Mouse (Mus musculus) mammary gland, adult 2 months (tissue): Measurements from ENCODE around the gene Nemp1. TPM values are rescaled to one million over a fixed set of nuclear protein-coding genes. Genes with fewer than 3 reads are reported as not detected.

Experiments used
- polyA plus RNA-seq: library from polyadenylated mRNA; depleted of rRNA; stranded (reverse); fragments of >200 nt; gene quantifications from 2 replicates; pipeline ENCODE4 v1.2.3, GENCODE M21; 2012; ENCODE audit warnings: low replicate concordance; rRNA removed

The Nemp1 gene
- 2.1 and 4.4 TPM in 2 replicates for polyA plus RNA-seq

DNA sequence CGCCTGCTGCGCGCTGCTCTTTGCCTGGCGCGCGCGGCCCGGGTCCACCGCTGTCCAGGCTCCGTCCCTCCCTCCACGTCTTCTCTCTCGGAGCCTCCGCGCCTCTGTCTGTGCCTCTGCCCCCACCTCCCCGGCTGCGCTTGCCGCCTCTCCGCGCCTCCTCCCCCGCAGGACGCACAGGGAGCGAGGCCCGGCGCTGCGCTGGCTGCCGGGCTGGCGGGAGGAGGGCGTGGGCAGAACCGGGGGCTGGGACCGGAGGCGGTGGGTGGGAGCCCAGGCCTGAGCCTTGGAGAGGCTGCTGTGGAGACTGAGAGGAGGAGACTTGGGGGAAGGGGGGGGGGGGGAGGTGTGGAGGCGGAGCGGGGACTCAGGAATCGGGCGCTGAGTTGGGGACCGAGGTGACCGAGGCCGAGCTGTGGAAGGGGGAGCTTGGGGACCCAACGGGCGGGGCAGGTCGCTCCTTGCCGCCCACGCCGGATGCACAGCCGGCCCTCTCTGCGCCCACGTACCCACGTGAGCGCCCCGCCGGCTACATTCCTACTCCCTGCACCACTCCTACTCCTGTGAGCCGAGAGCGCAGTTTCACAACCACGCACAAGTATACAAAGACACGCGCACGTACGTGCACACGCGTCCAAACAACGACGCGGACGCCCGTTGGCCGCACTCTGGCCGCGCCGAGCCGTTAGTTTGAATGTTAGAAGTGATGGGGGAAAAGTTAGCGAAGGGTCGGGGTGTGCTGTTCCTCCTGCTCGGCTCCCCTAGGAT lies at the start of gene Nemp1:
Gene Nemp1 (plus strand): TSS at position 401 of the 768 bp plus-strand sequence.

DNA sequence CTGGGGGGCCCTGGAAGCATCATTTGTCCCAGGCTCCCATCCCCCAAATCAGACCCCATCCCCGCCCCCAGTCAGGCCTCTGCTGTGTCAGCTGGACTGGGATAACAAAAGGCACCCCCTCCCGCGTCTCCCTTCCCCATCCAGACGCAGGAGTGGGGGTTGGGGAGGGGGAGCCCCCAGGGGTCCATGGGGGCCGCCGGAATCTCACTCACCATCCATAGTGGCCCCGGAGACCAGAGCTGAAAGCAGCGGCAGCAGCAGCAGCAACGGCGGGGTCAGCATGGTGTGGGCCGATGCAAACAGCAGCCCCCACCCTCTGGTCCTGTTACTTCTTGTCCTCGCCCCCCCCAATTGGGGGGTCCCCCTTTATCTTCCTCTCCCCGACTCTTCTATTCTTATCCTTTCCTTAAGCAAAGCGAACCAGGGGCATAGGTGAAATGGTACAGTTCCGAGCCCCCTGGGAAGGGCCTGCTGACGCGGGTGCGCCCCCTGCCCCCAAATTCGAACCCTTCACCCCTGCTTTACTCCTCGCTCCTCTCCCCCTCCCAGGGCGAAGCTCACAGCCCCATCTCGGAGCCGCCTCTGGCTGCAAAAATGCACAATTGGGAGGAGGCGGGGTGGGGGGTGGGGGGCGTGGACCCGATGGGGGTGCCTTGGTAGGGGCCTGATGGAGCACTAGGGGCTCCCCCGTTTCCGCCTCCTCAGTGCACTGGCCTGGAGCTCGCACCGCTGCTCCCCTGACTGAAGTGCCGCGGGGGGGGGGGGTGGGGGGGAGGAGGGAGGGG lies 46.1 kb upstream of the Nemp1 start, which contains the start of gene Lrp1:
Gene Lrp1 (minus strand): TSS at position 743 of the 785 bp plus-strand sequence.

DNA sequence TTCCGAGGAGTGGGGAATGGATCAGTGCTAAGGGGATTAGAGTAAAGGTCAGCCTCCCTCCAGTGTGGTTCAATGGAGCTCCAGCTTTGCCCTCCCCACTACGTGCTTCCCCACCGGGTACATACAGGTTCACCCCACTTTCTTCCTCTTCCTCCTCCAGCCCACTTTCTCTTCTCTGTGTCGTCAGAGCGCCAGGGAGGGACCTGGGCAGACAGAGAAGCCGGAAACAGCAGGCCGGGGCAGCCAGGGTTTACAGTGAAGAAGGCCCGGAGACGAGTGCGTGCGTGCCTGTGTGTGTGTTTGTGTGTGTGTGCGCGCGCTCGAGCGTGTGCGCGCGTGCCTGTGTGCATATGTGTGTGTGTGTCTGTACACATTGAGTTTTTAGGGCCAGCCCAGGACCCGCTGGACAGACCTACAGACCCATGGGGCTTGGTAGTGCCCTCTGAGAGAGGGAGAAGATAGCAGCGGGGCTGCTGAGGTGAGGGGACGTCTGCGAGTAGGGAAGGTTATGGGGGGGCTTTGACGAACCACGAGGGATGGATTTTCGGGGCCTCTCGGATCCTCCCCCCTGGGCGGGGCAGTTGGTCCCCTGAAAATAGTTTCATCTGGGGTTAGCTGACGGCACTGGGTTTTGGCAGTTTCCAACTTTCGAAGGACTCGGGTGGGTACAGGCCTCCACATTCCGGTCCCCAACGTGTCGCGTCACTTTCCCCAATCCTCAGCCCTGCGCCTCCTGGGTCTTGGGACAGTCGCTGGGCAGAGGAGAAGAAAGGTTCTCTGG lies 23.7 kb upstream of the Nemp1 start, which contains the start of gene Stat6:
Gene Stat6 (plus strand): TSS at position 215 of the 781 bp plus-strand sequence.

DNA sequence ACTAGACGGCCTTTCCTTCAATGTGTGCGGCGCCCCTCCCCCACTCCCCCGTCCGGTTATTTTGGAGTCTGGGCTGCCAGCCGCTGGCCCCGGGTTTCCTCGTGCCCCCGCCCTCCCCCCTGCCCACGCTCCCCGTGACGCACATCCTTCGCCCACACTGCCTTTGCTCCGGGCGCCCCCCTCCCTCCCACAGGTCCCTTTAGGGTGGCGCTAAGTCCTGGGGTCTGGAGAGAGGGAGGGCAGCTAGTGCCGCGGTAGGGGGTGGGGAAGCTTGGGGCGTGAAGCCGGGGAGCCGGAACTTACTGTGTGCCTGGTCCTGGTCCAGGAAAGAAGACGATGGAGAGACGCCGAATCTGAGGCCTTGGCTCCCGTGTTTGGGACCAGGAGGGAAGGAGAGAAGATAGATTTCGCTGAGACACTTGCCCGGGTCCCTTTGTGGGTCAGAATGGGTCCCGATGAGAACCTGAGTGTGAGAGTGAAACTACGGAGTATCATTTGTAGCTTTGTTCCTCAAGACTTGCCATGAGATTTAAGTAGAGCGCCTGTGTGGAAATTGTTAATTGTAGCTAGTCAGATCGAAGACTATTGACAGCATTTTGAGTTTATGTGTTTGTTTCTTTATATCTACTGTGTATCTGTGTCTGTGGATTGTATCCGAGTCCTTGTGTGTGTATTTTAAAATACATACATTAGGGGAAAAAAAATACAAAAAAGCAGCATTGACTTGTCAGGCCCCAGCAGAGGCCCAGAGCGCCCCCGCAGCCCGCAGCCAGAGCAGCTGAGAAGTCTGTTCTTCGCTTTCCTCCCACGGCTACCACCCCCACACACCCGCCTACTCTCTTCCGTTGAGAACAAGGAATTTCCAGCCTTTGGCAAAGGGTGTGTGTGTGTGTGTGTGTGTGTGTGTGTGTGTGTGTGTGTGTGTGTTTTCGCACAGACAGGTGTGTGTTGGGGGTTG lies 1.7 kb downstream of the Nemp1 start, which contains the start of gene Nab2:
Gene Nab2 (minus strand): TSS at position 476 of the 958 bp plus-strand sequence.

DNA sequence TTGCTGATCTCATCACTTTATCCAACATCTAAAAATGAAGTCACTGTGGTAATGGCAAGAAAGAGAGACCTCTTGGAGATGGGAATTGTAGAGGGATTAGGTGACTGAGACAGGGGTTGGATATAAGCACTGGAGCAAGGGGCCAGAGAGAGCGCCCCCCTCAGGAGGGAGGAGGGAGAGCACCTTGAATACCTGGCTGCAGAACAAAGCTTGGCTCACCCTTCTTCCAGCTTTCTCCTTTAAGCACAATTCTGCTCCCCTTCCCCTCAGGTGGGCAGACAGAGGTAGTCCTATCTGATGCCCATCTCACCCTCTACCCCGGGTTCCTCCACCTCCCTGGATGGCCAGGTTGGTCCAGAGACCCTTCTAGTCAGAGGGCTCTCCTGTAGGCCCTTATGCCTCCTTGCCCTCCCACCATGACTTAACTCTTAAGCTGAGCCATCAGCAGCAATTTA lies 38.1 kb downstream of the Nemp1 start, which contains the start of gene Myo1a:
Gene Myo1a (plus strand): TSS at position 405 of the 455 bp plus-strand sequence.

DNA sequence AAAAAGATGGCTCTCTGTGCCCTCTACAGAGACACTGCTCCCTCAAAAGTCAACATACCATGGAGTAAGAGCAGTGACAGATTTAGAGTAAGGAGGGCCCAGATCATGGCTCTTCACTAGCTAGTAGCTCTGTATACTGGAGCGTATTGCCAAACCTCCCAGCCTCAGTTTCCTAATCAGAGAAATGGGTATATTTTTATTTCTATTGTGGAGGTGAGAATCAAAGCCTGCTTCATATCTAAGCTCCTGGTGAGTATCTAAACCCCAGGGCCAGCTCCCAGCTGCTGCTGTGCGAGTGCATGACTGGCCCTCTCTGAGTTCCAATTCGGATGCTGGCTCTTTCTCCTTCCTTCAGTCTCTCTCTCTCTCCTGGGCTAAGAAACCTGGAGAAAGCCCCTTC lies 57.5 kb downstream of the Nemp1 start, which contains the start of gene Tac2:
Gene Tac2 (plus strand): TSS at position 301 of the 400 bp plus-strand sequence.

DNA sequence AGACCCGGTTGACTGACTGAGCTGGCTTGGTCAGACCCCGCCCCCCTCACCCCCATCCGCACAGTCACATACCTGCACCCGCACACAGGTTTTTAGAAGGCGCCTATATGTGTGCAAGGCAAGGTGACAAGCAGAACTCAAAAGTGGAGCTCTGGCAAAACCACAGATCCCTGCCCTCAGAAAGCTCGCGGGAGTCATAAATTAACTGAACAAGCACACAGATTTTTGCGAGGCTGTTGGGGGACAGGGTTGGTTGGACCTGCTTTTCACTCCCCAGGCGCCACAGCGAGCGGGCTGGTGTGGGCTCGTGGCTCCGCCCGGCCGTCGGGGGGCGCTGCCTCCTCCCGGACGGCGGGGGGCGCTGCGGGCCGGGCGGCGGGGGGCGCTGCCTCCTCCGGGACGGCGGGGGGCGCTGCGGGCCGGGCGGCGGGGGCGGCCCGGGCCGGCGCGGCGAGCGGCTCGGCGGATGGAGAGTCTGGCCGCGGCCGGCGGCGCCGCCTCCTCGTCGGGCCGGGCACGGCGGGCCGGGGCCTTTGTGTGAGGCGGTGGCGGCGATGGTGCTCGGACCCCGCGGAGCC lies 72.5 kb downstream of the Nemp1 start, which contains the start of gene Zbtb39:
Gene Zbtb39 (plus strand): TSS at position 456 of the 578 bp plus-strand sequence.

Other genes starting within 250 kb of the Nemp1 start
- 1.9 and 95.5 TPM in 2 replicates for gene Stac3, start 165.2 kb upstream of the Nemp1 start, polyA plus RNA-seq
- 35.3 and 42.8 TPM in 2 replicates for gene Ndufa4l2, start 151.9 kb upstream of the Nemp1 start, polyA plus RNA-seq
- 66.4 and 84.1 TPM in 2 replicates for gene Shmt2, start 144.5 kb upstream of the Nemp1 start, polyA plus RNA-seq
- 0.07 and 0.23 TPM in 2 replicates for gene Nxph4, start 132.3 kb upstream of the Nemp1 start, polyA plus RNA-seq
- 145 and 233 TPM in 2 replicates for gene Lrp1, start 45.8 kb upstream of the Nemp1 start, polyA plus RNA-seq
- gene Stat6, start 23.9 kb upstream of the Nemp1 start, polyA plus RNA-seq: 105 and 131 TPM in 2 replicates
- 25.9 and 51.9 TPM in 2 replicates for gene Nab2, start 1.7 kb downstream of the Nemp1 start, polyA plus RNA-seq
- gene Myo1a, start 38.3 kb downstream of the Nemp1 start, polyA plus RNA-seq: 0.23 and 0.26 TPM in 2 replicates
- not detected in 2 replicates for gene Tac2, start 57.6 kb downstream of the Nemp1 start, polyA plus RNA-seq
- gene Zbtb39, start 72.6 kb downstream of the Nemp1 start, polyA plus RNA-seq: 5.9 and 7.3 TPM in 2 replicates
- gene Gpr182, start 84.8 kb downstream of the Nemp1 start, polyA plus RNA-seq: 14.4 and 16.8 TPM in 2 replicates
- gene Rdh1, start 92.8 kb downstream of the Nemp1 start, polyA plus RNA-seq: 0.08 and 0.27 TPM in 2 replicates
- 0.12 and 0.85 TPM in 2 replicates for gene Rdh16f1, start 92.9 kb downstream of the Nemp1 start, polyA plus RNA-seq
- 0.37 TPM in 1 of 2 replicates, not detected in the other for gene Rdh9, start 109.5 kb downstream of the Nemp1 start, polyA plus RNA-seq
- gene Rdh16, start 134.3 kb downstream of the Nemp1 start, polyA plus RNA-seq: 0.13 TPM in 2 replicates
- gene Rdh19, start 183.0 kb downstream of the Nemp1 start, polyA plus RNA-seq: not detected in 2 replicates
- gene Rdh16f2, start 199.6 kb downstream of the Nemp1 start, polyA plus RNA-seq: 0.10 TPM in 1 of 2 replicates, not detected in the other
- gene Rdh7, start 221.9 kb downstream of the Nemp1 start, polyA plus RNA-seq: 1.9 TPM in 1 of 2 replicates, not detected in the other
- 0.07 and 0.30 TPM in 2 replicates for gene Sdr9c7, start 231.6 kb downstream of the Nemp1 start, polyA plus RNA-seq